Comparison of ENCODE assay signal across 18 mouse cellular contexts in the genomic region with DNA sequence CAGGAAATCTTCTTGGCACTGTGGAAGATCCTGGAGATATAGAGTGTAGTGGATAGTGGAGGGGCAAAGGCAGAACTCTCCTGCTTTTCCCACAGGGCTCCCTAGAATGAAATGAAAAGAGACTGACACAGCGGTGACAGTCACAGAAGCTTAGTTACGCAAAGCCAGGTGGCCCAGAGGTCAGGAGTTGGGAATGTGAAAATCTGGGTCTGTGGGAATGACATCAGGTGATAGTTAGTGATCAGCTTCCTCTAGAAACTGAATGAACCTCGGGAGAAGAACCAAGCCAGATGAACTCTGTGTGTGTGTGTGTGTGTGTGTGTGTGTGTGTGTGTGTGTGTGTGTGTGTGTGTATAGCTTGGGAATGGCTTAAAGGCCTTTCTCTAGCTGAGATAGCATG.
"Had no signal": no experiment of that assay in that cellular context is flagged by ENCODE, and none has a peak within 500 bp of the region (broad histone marks: within the 10 kb centered on the region; RNA-seq: fewer than 3 reads in every experiment).

No protein-coding gene starts in this region.

- H3K27me3 ChIP-seq: lung, embryonic 15.5 days; megakaryocyte, embryonic 14.5 days; midbrain, embryonic 13.5 days; midbrain, embryonic 15.5 days; neural tube, embryonic 12.5 days had no signal

- H3K9me3 ChIP-seq: lung, embryonic 15.5 days; midbrain, embryonic 13.5 days; midbrain, embryonic 15.5 days; neural tube, embryonic 12.5 days had no signal

- H3K4me1 ChIP-seq: lung, embryonic 15.5 days; midbrain, embryonic 13.5 days; midbrain, embryonic 15.5 days; neural tube, embryonic 12.5 days had no signal

- H3K9ac ChIP-seq: lung, embryonic 15.5 days; midbrain, embryonic 13.5 days; midbrain, embryonic 15.5 days; neural tube, embryonic 12.5 days had no signal

- ATAC-seq: midbrain, embryonic 13.5 days; midbrain, embryonic 15.5 days had no signal

- H3K36me3 ChIP-seq: lung, embryonic 15.5 days; midbrain, embryonic 13.5 days; midbrain, embryonic 15.5 days; neural tube, embryonic 12.5 days had no signal

- H3K27ac ChIP-seq: lung, embryonic 15.5 days; macrophage; midbrain, embryonic 13.5 days; midbrain, embryonic 15.5 days; neural tube, embryonic 12.5 days had no signal

- DNase-seq: lung, adult 2 months; lung, postnatal 14 days; lung, postnatal 36 days; retina, postnatal 1 day; right cerebral cortex, adult 18-20 months; right cerebral cortex, postnatal 25 days; right cerebral cortex, postnatal 4 days; spleen, adult 18-20 months; thymus, adult 2 months; thymus, postnatal 25 days; thymus, postnatal 4 days had no signal

- H3K4me2 ChIP-seq: lung, embryonic 15.5 days; midbrain, embryonic 11.5 days; midbrain, embryonic 13.5 days; midbrain, embryonic 15.5 days; neural tube, embryonic 12.5 days had no signal

- H3K4me3 ChIP-seq: lung, embryonic 15.5 days; megakaryocyte, embryonic 14.5 days; midbrain, embryonic 13.5 days; midbrain, embryonic 15.5 days; neural tube, embryonic 12.5 days had no signal
